Mouse (Mus musculus) neural tube, embryonic 14.5 days (tissue): Measurements from ENCODE around the gene Fiz1. TPM values are rescaled to one million over a fixed set of nuclear protein-coding genes. Genes with fewer than 3 reads are reported as not detected.

Experiments
- ATAC-seq: fragments of 200-750 bp; cut with Nextera tagmentation; 2 replicates; pipeline ENCODE4 v1.8.0; 2017; ENCODE audit warnings: low read depth, mild to moderate bottlenecking, moderate TSS enrichment, moderate library complexity
- H3K27ac ChIP-seq: fragments of 300-500 bp; sonication (generic); 2 replicates; pipeline ENCODE4 v1.5.1; 2014; ENCODE audit warnings: low read depth, mild to moderate bottlenecking, control low read depth, low read length, moderate library complexity, mixed read lengths
- H3K27me3 ChIP-seq: fragments of 300-500 bp; sonication (generic); 2 replicates; pipeline ENCODE4 v1.6.1; 2014; ENCODE audit warnings: low read length; ENCODE audit not compliant: control insufficient read depth, insufficient read depth
- H3K36me3 ChIP-seq: fragments of 300-500 bp; sonication (generic); 2 replicates; pipeline ENCODE4 v1.6.1; 2014; ENCODE audit warnings: low read length, mixed read lengths; ENCODE audit not compliant: control insufficient read depth, insufficient read depth
- H3K4me1 ChIP-seq: fragments of 300-500 bp; sonication (generic); 2 replicates; pipeline ENCODE4 v1.6.1; 2014; ENCODE audit warnings: low read length; ENCODE audit not compliant: control insufficient read depth, insufficient read depth
- H3K4me2 ChIP-seq: fragments of 300-500 bp; sonication (generic); 2 replicates; pipeline ENCODE4 v1.6.1; 2014; ENCODE audit warnings: mild to moderate bottlenecking, low read depth, low read length, control low read depth
- H3K4me3 ChIP-seq: fragments of 300-500 bp; sonication (generic); 2 replicates; pipeline ENCODE4 v1.5.1; 2014; ENCODE audit warnings: low read depth, low read length, control low read depth, mixed read lengths
- H3K9ac ChIP-seq: fragments of 300-500 bp; sonication (generic); replicated peaks from 2 replicates; pipeline ENCODE4 v1.6.1; 2014; ENCODE audit warnings: low read depth, mild to moderate bottlenecking, control low read depth, low read length, mixed read lengths
- H3K9me3 ChIP-seq: fragments of 300-500 bp; sonication (generic); 2 replicates; pipeline ENCODE4 v1.6.1; 2016; ENCODE audit warnings: low read length; ENCODE audit not compliant: control insufficient read depth
- WGBS: fragments of 180-500 bp; shearing (Covaris S2); extraction: QIAGEN DNeasy Blood & Tissue Kit; methylation state at CpG from one replicate; pipeline ENCODE4 v1.1.7; 2014; 5-methylcytosine and 5-hydroxymethylcytosine counted together
- polyA plus RNA-seq: library from polyadenylated mRNA; unstranded; fragments of >200 nt; fragmentation: Nextera tagmentation; extraction: Ambion mirVana; gene quantifications from 2 replicates; pipeline ENCODE4 v1.2.1, GENCODE M21; 2014

Gene Fiz1
- polyA plus RNA-seq, 1 experiment from 2014 or later: 27.2 TPM

GRCm38 (mm10) chr7:4971710-4972109 lies 42.8 kb downstream of the Fiz1 start:
- no peak for ATAC-seq
- no peaks in the 10 kb centered on the region for H3K36me3 ChIP-seq
- H3K27me3 ChIP-seq: no peaks in the 10 kb centered on the region
- WGBS: 43% methylated on average over 7 of the region's 7 CpGs
- no peaks in the 10 kb centered on the region for H3K9me3 ChIP-seq
- no peak overlapping the region for H3K4me3 ChIP-seq
- H3K4me1 ChIP-seq: no peaks in the 10 kb centered on the region
- no peak overlapping the region for H3K9ac ChIP-seq
- no peak overlapping the region for H3K27ac ChIP-seq
- no peak overlapping the region for H3K4me2 ChIP-seq

GRCm38 (mm10) chr7:4971068-4971467 lies 43.4 kb downstream of the Fiz1 start, which contains the start of gene Sbk3:
Gene Sbk3 (minus strand): TSS chr7:4971168.
- H3K27me3 ChIP-seq: no peaks in the 10 kb centered on the region
- H3K4me1 ChIP-seq: no peaks in the 10 kb centered on the region
- no peaks in the 10 kb centered on the region for H3K36me3 ChIP-seq
- no peak for ATAC-seq
- WGBS: 51% methylated on average over 6 of the region's 6 CpGs
- H3K4me2 ChIP-seq: no peak within 1 kb of the TSS
- H3K9ac ChIP-seq: no peak within 1 kb of the TSS
- no peak within 1 kb of the TSS for H3K4me3 ChIP-seq
- H3K27ac ChIP-seq: no peak within 1 kb of the TSS
- H3K9me3 ChIP-seq: no peaks in the 10 kb centered on the region

- H3K36me3 ChIP-seq: no peaks in the 10 kb centered on the region
- no peaks in the 10 kb centered on the region for H3K27me3 ChIP-seq
- H3K27ac ChIP-seq: no peak overlapping the region
- H3K4me1 ChIP-seq: no peaks in the 10 kb centered on the region
- H3K9me3 ChIP-seq: no peaks in the 10 kb centered on the region
- no peak for ATAC-seq
- WGBS: 86% methylated on average over 5 of the region's 5 CpGs
- H3K4me3 ChIP-seq: no peak overlapping the region
- H3K4me2 ChIP-seq: no peak overlapping the region
- no peak overlapping the region for H3K9ac ChIP-seq
Observed at GRCm38 (mm10) chr7:4964988-4965387, 49.5 kb downstream of the Fiz1 start.

- Histone ChIP-seq H3K4me2 (no peak within 1 kb of the TSS), H3K36me3 (no peaks in the 10 kb centered on the region)
- WGBS: 6% methylated on average over 10 of the region's 10 CpGs
Observed at GRCm38 (mm10) chr7:4964272-4964671, 50.2 kb downstream of the Fiz1 start, which contains the start of gene Sbk2. Gene Sbk2 (minus strand): TSS chr7:4964406.

GRCm38 (mm10) chr7:4963527-4963926 lies 51.0 kb downstream of the Fiz1 start:
- no peak overlapping the region for H3K27ac ChIP-seq
- H3K4me3 ChIP-seq: no peak overlapping the region
- no peaks in the 10 kb centered on the region for H3K4me1 ChIP-seq
- H3K36me3 ChIP-seq: no peaks in the 10 kb centered on the region
- no peak overlapping the region for H3K9ac ChIP-seq
- H3K9me3 ChIP-seq: no peaks in the 10 kb centered on the region
- WGBS: 78% methylated on average over 5 of the region's 5 CpGs
- no peaks in the 10 kb centered on the region for H3K27me3 ChIP-seq
- H3K4me2 ChIP-seq: no peak overlapping the region
- no peak for ATAC-seq

More at GRCm38 (mm10) chr7:4964272-4964671, 50.2 kb downstream of the Fiz1 start, which contains the start of gene Sbk2:
- no peak within 1 kb of the TSS for H3K4me3 ChIP-seq
- H3K9ac ChIP-seq: no peak within 1 kb of the TSS
- peak; percentile 76; the same call in 1 of the 2 replicates for ATAC-seq
- no peaks in the 10 kb centered on the region for H3K4me1 ChIP-seq
- no peak within 1 kb of the TSS for H3K27ac ChIP-seq
- no peaks in the 10 kb centered on the region for H3K27me3 ChIP-seq
- no peaks in the 10 kb centered on the region for H3K9me3 ChIP-seq

GRCm38 (mm10) chr7:4957361-4957760 lies 57.1 kb downstream of the Fiz1 start:
- H3K4me2 ChIP-seq: no peak overlapping the region
- H3K27ac ChIP-seq: no peak overlapping the region
- H3K36me3 ChIP-seq: no peaks in the 10 kb centered on the region
- ATAC-seq: no peak
- H3K4me1 ChIP-seq: no peaks in the 10 kb centered on the region
- H3K9ac ChIP-seq: no peak overlapping the region
- no peaks in the 10 kb centered on the region for H3K9me3 ChIP-seq
- no peak overlapping the region for H3K4me3 ChIP-seq
- H3K27me3 ChIP-seq: no peaks in the 10 kb centered on the region
- 87% methylated on average over 10 of the region's 10 CpGs for WGBS

Other genes starting within 250 kb of the Fiz1 start
- 0.13 TPM in 1 of 2 replicates, not detected in the other for gene Fam71e2, start 243.4 kb downstream of the Fiz1 start, polyA plus RNA-seq
- gene Il11, start 231.8 kb downstream of the Fiz1 start, polyA plus RNA-seq: 0.44 and 0.48 TPM in 2 replicates
- 0.46 TPM in 1 of 2 replicates, not detected in the other for gene Tmem190, start 231.8 kb downstream of the Fiz1 start, polyA plus RNA-seq
- gene Tmem238, start 225.0 kb downstream of the Fiz1 start, polyA plus RNA-seq: 3.5 and 3.6 TPM in 2 replicates
- gene Rpl28, start 221.8 kb downstream of the Fiz1 start, polyA plus RNA-seq: 154 and 173 TPM in 2 replicates
- 249 and 263 TPM in 2 replicates for gene Ube2s, start 202.1 kb downstream of the Fiz1 start, polyA plus RNA-seq
- gene Shisa7, start 170.0 kb downstream of the Fiz1 start, polyA plus RNA-seq: 16.8 and 18.7 TPM in 2 replicates
- 3.2 and 3.9 TPM in 2 replicates for gene Isoc2b, start 144.4 kb downstream of the Fiz1 start, polyA plus RNA-seq
- 0.58 and 0.76 TPM in 2 replicates for gene Isoc2a, start 137.5 kb downstream of the Fiz1 start, polyA plus RNA-seq
- gene Gm36210, start 108.2 kb downstream of the Fiz1 start, polyA plus RNA-seq: 0.37 and 0.41 TPM in 2 replicates
- 2.8 and 3.7 TPM in 2 replicates for gene Zfp628, start 99.5 kb downstream of the Fiz1 start, polyA plus RNA-seq
- gene Nat14, start 92.7 kb downstream of the Fiz1 start, polyA plus RNA-seq: 24.4 and 27.9 TPM in 2 replicates
- gene Ssc5d, start 88.9 kb downstream of the Fiz1 start, polyA plus RNA-seq: 0.40 and 1.3 TPM in 2 replicates
- not detected in 2 replicates for gene Sbk2, start 50.3 kb downstream of the Fiz1 start, polyA plus RNA-seq
- 0.52 and 0.75 TPM in 2 replicates for gene Sbk3, start 43.5 kb downstream of the Fiz1 start, polyA plus RNA-seq
- 55.6 and 67.7 TPM in 2 replicates for gene Zfp579, start 18.5 kb downstream of the Fiz1 start, polyA plus RNA-seq
- 5.9 and 7.9 TPM in 2 replicates for gene Zfp524, start 282 bp downstream of the Fiz1 start, polyA plus RNA-seq
- gene Gm44973, start 799 bp upstream of the Fiz1 start, polyA plus RNA-seq: 2.6 and 2.7 TPM in 2 replicates
- 5.9 and 6.8 TPM in 2 replicates for gene Zfp865, start 5.7 kb upstream of the Fiz1 start, polyA plus RNA-seq
- gene Ccdc106, start 5.9 kb upstream of the Fiz1 start, polyA plus RNA-seq: 53.6 and 64.8 TPM in 2 replicates
- not detected in 2 replicates for gene 4632433K11Rik, start 19.4 kb upstream of the Fiz1 start, polyA plus RNA-seq
- 6.6 and 8.5 TPM in 2 replicates for gene Zfp784, start 23.7 kb upstream of the Fiz1 start, polyA plus RNA-seq
- gene Zfp580, start 36.8 kb upstream of the Fiz1 start, polyA plus RNA-seq: 102 and 111 TPM in 2 replicates
- gene U2af2, start 47.4 kb upstream of the Fiz1 start, polyA plus RNA-seq: 83.0 and 84.2 TPM in 2 replicates
- 97.9 and 112 TPM in 2 replicates for gene Epn1, start 65.5 kb upstream of the Fiz1 start, polyA plus RNA-seq
- gene Rfpl4, start 102.3 kb upstream of the Fiz1 start, polyA plus RNA-seq: not detected in 2 replicates
- gene Rasl2-9, start 111.3 kb upstream of the Fiz1 start, polyA plus RNA-seq: 1.2 TPM in 1 of 2 replicates, not detected in the other
- gene Vmn1r55, start 135.0 kb upstream of the Fiz1 start, polyA plus RNA-seq: 0.04 and 0.10 TPM in 2 replicates
- gene Vmn1r56, start 182.1 kb upstream of the Fiz1 start, polyA plus RNA-seq: not detected in 2 replicates
- gene Vmn1r57, start 203.8 kb upstream of the Fiz1 start, polyA plus RNA-seq: not detected in 2 replicates